Mouse (Mus musculus) midbrain, embryonic 10.5 days (tissue): ENCODE results near the gene Arhgef19. TPM values are rescaled to one million over a fixed set of nuclear protein-coding genes. Genes with fewer than 3 reads are reported as not detected.
A peak's percentile ranks its signal among the peaks of the same experiment; 100 is the strongest.

Experiments
- DNase-seq: peaks from one replicate; pipeline ENCODE4 v3.0.0-alpha.2; 2017; ENCODE audit warnings: low spot score
- H3K27ac ChIP-seq: fragments of 300-500 bp; sonication (generic); replicated peaks from 2 replicates; pipeline ENCODE4 v1.5.1; 2016; ENCODE audit warnings: mild to moderate bottlenecking
- H3K27me3 ChIP-seq: fragments of 300-500 bp; sonication (generic); 2 replicates; pipeline ENCODE4 v1.6.1; 2016; ENCODE audit warnings: low read depth, mild to moderate bottlenecking; ENCODE audit not compliant: poor library complexity, severe bottlenecking
- H3K36me3 ChIP-seq: fragments of 300-500 bp; sonication (generic); 2 replicates; pipeline ENCODE4 v1.6.1; 2016; ENCODE audit warnings: mild to moderate bottlenecking, moderate library complexity
- H3K4me1 ChIP-seq: fragments of 300-500 bp; sonication (generic); 2 replicates; pipeline ENCODE4 v1.6.1; 2016
- H3K4me3 ChIP-seq: fragments of 300-500 bp; sonication (generic); 2 replicates; pipeline ENCODE4 v1.5.1; 2016; ENCODE audit warnings: mild to moderate bottlenecking, moderate library complexity
- H3K9me3 ChIP-seq: fragments of 300-500 bp; sonication (generic); replicated peaks from 2 replicates; pipeline ENCODE4 v1.6.1; 2016; ENCODE audit warnings: mild to moderate bottlenecking
- WGBS: fragments of 180-500 bp; shearing (Covaris S2); methylation state at CpG from one replicate; pipeline ENCODE4 v1.1.7; 2016; 5-methylcytosine and 5-hydroxymethylcytosine counted together
- polyA plus RNA-seq: library from polyadenylated mRNA; unstranded; fragments of >200 nt; fragmentation: Nextera tagmentation; extraction: Ambion mirVana; gene quantifications from 2 replicates; pipeline ENCODE4 v1.2.1, GENCODE M21; 2016

Gene Arhgef19
- polyA plus RNA-seq, 1 experiment from 2014 or later = 0.64 TPM

DNA sequence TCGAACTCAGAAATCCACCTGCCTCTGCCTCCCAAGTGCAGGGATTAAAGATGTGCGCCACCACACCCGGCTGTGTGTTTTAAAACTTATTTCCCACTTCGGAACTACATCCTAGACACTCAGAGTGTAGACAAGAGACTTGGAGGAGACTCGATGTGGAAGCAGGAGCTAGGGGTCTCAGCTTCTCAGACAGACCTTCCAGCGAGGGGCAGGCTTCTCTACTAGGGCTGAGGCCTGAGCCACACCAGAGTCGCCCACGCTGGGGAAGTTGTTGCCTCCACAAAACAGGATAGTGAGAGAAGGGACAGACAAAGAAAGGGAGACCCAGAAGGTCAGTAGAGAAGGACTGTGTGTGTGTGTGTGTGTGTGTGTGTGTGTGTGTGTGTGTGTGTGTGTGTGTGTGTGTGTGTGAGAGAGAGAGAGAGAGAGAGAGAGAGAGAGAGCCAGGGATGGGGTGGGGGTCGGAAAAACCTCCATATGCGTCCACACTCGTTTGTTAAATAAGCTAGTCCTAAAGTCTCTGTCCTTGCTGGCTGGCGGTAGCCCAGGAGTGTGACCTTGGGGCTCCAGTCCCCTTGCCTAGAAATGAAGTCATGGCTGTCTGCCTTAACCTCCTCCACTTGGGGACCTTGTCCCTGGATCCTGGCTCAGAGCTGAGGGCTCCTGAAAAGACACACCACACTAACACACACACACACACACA is 44.0 kb downstream of the Arhgef19 start:
- H3K36me3 ChIP-seq = no peaks in the 10 kb centered on the region
- DNase-seq = no peak
- H3K4me3 ChIP-seq = no peak overlapping the region
- peak overlapping the region; percentile 24; the same call in 1 of the 2 replicates for H3K27ac ChIP-seq
- H3K9me3 ChIP-seq = no peaks in the 10 kb centered on the region
- 62% methylated on average over 12 of the region's 12 CpGs for WGBS
- H3K27me3 ChIP-seq = peaks cover 66% of the 10 kb centered on the region
- peaks cover 77% of the 10 kb centered on the region for H3K4me1 ChIP-seq

DNA sequence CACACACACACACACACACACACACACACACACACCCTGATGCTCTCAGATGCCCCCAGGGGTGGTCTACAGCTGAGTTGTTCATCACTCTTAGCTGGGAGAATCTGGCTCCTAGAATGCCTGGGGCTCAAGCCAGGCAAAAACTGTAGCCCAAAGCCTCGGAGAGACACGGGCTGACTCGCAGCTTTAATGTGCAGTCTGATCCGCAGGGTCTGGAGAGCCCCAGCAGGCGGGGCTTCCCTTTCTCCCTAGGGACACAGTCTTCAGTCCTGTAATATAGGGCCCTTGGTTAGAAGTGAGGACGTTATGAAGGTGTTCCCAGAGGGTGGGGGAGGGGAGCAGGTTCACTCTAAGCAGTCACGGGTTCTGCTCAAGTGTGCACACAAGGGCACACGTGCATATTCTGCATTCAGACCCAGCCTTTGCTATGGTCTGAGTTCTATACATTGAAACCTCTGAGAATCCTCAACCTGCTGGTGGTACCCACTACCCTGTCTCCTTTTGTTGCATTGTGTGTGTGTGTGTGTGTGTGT is 44.6 kb downstream of the Arhgef19 start:
- H3K27ac ChIP-seq = peak overlapping the region; percentile 24; the same call in 1 of the 2 replicates
- 32% methylated on average over 8 of the region's 8 CpGs for whole genome bisulfite sequencing
- DNase-seq = no peak
- H3K4me3 ChIP-seq = no peak overlapping the region
- H3K4me1 ChIP-seq = peaks cover 77% of the 10 kb centered on the region
- H3K27me3 ChIP-seq = peaks cover 73% of the 10 kb centered on the region
- H3K36me3 ChIP-seq = no peaks in the 10 kb centered on the region
- no peaks in the 10 kb centered on the region for H3K9me3 ChIP-seq

DNA sequence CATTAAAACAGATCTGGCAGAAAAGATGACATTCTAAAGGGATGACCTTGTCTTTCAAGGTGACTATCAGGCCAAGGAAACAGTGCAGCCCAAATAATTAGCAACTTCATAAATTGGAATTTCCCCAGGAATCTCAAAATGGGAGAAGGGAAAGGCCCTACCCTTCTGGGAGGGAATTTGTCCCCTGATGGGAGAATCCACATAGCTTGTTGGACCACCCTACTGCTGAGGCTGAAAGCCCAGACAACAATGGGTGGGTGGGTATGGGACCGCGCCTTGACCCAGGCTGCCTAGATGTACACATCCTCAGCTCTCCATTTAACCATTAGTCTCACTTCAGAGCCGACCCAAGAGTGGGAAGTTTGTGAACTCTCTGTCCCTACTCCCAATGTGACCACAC is 45.2 kb downstream of the Arhgef19 start:
- H3K9me3 ChIP-seq = no peaks in the 10 kb centered on the region
- peaks cover 78% of the 10 kb centered on the region for H3K27me3 ChIP-seq
- H3K4me1 ChIP-seq = peaks cover 71% of the 10 kb centered on the region
- H3K27ac ChIP-seq = no peak overlapping the region
- no peak for DNase-seq
- no peaks in the 10 kb centered on the region for H3K36me3 ChIP-seq
- 66% methylated on average over 3 of the region's 3 CpGs for WGBS
- no peak overlapping the region for H3K4me3 ChIP-seq

DNA sequence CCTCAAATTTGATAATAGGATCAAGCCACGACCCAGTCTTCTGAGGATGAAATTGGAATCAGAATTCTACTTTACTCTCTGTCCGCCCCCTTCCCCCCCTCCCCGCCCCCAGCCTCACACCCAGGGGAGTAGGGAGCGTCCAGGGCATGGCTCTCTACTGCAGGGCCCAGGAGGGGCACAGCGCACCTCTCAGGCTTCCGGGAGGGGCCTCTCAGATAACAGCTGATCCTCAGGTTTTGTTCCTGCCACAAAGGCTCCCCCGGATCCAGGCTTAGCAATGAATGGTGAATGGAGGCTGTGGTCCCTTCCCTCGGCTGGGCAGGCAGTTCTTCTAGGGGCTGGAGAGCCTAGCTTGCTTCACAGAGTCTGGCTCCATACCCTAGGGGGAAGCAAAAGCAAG is 45.8 kb downstream of the Arhgef19 start:
- WGBS = 9% methylated on average over 8 of the region's 8 CpGs
- H3K27me3 ChIP-seq = peaks cover 84% of the 10 kb centered on the region
- H3K4me3 ChIP-seq = no peak overlapping the region
- peaks cover 69% of the 10 kb centered on the region for H3K4me1 ChIP-seq
- H3K27ac ChIP-seq = peak overlapping the region; percentile 50
- no peaks in the 10 kb centered on the region for H3K9me3 ChIP-seq
- H3K36me3 ChIP-seq = no peaks in the 10 kb centered on the region
- no peak for DNase-seq

DNA sequence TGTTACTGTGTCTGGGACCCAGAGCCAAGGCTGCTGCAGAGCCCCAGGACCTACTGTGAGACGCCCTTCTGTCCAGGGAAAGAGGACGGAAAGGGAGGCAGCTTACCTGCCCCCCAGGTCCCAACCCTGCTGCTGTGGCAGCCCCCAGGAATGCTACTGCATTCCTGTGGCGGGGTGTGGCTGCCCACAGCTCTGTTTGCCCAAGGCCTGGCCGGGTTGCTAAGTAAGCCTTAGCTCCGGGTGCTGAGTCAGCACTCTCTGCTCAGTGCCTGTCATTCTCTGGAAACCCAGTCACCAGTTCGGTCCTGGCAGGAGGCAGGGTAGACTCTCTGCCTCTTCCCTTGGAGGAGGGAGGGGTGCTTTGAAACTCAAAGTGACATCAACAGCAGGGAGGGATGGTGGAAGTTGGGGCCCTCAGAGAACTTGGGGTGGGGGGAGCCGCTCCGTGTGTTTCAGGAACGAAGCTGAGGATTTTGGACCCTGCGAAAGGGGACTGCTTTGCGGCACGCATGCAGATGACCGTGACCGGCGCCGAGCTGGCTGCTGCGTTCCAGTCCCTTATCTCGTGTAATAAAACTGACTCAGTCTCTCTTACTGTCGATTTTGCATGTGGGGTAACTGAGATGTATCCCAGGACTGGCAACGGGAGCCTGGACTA is 47.7 kb downstream of the Arhgef19 start:
- WGBS = 13% methylated on average over 20 of the region's 20 CpGs
- H3K4me1 ChIP-seq = peaks cover 74% of the 10 kb centered on the region
- no peak for DNase-seq

DNA sequence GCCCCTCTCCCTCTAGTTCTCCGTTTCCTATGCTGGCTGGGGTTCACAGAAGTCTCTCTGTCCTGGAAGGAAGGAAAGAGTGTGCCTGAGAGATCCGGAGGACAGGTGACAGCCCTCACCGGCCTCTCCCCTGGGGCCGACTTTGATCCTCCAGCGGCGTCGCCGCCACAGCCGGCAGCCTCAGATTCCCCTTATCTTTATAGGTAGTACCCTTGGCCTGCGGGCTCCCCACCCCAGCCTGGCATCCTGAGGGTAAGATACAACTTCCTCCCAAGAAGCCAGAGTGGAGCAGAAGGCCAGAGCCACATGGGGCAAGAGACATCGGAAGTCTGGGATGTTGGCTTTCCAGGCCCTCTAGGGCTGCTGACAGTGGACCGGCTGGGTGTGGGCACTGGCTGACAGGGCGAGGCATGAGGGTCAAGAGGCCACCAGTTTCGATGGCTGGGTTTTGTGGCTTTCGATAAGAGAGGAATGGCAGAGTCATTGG is 48.3 kb downstream of the Arhgef19 start:
- 13% methylated on average over 15 of the region's 15 CpGs for WGBS
- Histone ChIP-seq H3K9me3 (no peaks in the 10 kb centered on the region), H3K4me3 (peak overlapping the region; percentile 23), H3K4me1 (peaks cover 77% of the 10 kb centered on the region), H3K27me3 (peaks cover 94% of the 10 kb centered on the region), H3K36me3 (no peaks in the 10 kb centered on the region), H3K27ac (no peak overlapping the region)
- no peak for DNase-seq

More for the DNA sequence above, 47.7 kb downstream of the Arhgef19 start:
- H3K9me3 ChIP-seq = no peaks in the 10 kb centered on the region
- peaks cover 94% of the 10 kb centered on the region for H3K27me3 ChIP-seq
- H3K27ac ChIP-seq = peak overlapping the region; percentile 47
- H3K36me3 ChIP-seq = no peaks in the 10 kb centered on the region
- peak overlapping the region; percentile 23 for H3K4me3 ChIP-seq

DNA sequence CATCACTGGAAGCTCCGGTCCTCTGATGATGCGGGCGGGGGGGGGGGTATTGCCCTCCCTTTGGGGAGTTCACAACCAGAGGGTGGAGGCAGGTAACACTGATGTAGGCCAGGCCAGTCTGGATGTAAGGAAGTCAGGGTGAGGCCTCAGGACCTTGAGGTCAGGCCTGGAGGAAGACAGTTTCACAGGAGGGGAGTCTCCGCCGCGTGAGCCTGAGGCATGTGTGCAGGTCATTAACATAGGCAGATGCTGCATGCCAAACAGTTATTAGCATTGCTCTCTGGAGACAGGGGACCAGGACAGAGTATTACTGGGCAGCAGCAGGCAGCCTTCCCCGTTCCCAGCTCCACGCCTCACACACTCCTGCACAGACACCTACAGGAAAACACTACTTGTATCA is 48.9 kb downstream of the Arhgef19 start:
- DNase-seq = no peak
- Histone ChIP-seq H3K36me3 (no peaks in the 10 kb centered on the region), H3K4me3 (no peak overlapping the region), H3K27ac (no peak overlapping the region), H3K4me1 (peaks cover 78% of the 10 kb centered on the region), H3K9me3 (no peaks in the 10 kb centered on the region), H3K27me3 (peaks cover 96% of the 10 kb centered on the region)
- WGBS = 54% methylated on average over 8 of the region's 8 CpGs

DNA sequence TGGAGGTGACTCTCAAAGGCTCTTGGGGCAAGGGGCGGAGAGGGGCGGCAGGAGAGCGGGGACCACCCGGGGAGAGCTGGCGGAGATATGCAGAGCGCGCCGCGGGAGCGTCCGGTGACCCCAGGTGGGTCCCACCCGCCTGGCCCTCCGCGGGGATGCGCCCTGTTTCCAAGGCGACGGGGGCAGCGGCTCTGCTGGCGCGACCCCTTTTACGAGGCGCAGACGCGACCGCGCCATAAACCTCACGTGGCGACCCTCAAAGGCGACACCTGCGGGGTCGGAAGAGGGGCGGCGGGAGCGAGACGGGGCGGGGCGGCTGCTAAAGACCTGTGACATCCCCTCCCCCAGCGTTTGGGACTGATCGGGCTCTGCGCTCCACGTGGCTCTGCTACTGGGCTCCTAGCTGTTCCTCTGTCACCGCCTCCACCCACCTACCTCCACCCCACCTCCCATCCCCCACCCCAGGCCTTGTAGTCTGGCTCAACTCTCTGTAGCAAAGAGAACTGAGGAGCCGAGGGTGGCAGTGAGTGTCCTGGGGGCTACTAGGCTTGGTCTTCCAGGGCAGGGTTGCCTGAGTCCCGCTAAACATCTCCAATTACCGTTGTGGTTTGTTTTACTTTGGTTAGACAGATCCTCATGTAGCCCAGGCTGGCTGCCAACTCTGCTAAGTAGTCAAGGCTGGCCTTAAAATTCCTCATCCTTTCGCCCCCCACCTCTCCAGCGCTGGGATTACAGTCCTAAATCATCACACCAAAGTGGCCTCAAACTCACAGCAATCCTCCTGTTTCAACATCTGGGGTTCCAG is 52.5 kb downstream of the Arhgef19 start:
- 1% methylated on average over 44 of the region's 47 CpGs for WGBS
- Histone ChIP-seq H3K27ac (peak overlapping the region; percentile 75), H3K4me1 (peaks cover 65% of the 10 kb centered on the region)

DNA sequence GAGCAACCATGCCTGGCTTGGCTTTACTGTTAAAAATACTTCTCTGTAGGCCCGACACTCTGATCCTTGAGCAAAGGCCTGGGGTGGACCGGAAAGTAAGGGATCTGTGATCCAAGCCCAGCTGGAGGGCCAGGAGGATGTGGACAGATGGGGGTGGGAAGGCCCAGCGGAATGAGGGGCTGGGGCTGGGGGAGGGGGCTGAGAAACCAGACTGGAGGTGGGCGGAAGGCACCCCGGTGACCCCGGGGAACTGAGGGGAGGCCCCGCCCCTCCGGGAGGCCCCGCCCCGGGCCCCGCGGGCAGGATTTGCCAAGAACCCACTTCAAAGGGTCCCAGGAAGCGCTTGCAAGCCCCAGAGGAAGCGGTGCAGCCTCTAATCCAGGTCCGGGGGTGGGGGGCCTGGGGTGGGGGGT is 56.5 kb downstream of the Arhgef19 start:
- peaks cover 97% of the 10 kb centered on the region for H3K27me3 ChIP-seq
- 2% methylated on average over 15 of the region's 15 CpGs for WGBS
- H3K9me3 ChIP-seq = no peaks in the 10 kb centered on the region
- peak; percentile 65 for DNase-seq
- H3K27ac ChIP-seq = peak overlapping the region; percentile 74
- H3K36me3 ChIP-seq = no peaks in the 10 kb centered on the region
- peak overlapping the region; percentile 38 for H3K4me3 ChIP-seq
- H3K4me1 ChIP-seq = peaks cover 49% of the 10 kb centered on the region

More for the DNA sequence above, 52.5 kb downstream of the Arhgef19 start:
- Histone ChIP-seq H3K9me3 (no peaks in the 10 kb centered on the region), H3K27me3 (peaks cover 97% of the 10 kb centered on the region), H3K4me3 (peak overlapping the region; percentile 52), H3K36me3 (no peaks in the 10 kb centered on the region)
- peak; percentile 54 for DNase-seq

DNA sequence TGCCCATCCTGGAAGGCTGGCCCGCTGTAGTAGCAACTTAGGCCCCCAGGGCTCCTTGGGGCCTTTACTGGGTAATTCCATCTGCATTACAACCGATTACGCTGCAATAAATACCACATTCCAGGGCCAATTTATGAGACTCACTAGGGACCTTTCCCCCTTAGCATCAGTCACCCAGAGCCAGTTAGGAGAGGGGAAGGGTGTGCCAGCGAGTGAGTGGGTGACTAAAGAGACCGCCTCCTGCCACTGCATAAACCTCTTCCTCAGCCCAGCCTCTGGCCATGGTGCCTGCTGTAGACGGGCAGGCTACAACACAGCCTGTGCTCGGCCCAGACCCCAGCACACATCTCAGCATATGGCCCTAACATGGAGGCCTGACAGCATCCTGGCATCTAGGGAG is 58.6 kb downstream of the Arhgef19 start:
- no peak overlapping the region for H3K4me3 ChIP-seq
- 77% methylated on average over 7 of the region's 7 CpGs for WGBS
- no peak for DNase-seq
- no peaks in the 10 kb centered on the region for H3K9me3 ChIP-seq
- H3K36me3 ChIP-seq = no peaks in the 10 kb centered on the region
- H3K27me3 ChIP-seq = peaks cover 96% of the 10 kb centered on the region
- H3K27ac ChIP-seq = no peak overlapping the region
- H3K4me1 ChIP-seq = peaks cover 50% of the 10 kb centered on the region

DNA sequence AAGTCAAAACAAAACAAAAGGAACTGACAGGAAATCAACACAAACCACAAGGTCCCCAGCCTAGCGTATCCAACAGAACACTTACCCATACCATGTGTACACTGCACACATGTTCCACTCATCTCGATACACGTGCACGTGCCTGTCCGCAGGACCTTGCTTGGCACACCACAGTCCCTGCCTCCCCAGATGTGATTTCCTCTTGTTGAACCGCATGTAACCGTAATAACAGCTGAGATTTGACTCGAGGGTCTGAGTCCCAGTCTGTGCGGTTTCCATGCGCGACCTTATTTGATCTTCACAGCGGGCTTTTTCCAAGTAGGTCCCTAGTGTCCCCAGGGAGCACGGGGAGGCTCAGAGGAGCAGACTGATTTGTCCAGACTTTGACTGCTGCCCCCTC is 60.1 kb downstream of the Arhgef19 start:
- Histone ChIP-seq H3K27ac (no peak overlapping the region), H3K36me3 (no peaks in the 10 kb centered on the region), H3K4me3 (no peak overlapping the region), H3K27me3 (peaks cover 96% of the 10 kb centered on the region), H3K4me1 (peaks cover 60% of the 10 kb centered on the region), H3K9me3 (no peaks in the 10 kb centered on the region)
- WGBS = 74% methylated on average over 13 of the region's 13 CpGs
- no peak for DNase-seq

DNA sequence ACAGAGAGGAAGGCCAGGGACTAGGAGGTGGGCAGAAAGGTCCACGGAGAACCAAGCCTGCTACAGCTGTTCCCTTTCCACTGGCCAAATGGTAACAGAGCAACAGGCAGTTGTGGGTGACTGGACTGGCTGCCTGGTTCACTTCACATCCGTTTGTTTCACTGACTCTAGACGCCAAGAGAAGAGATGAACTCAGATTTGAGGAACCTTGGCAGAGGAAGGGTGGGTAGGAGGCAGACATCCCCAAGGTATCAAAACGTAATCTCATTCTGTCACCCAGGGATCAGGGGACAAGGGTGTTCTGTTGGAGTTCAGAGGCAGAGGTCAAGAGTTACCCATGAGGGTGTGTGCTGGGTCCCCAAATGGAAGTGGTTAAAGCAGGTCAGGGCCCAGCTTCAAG is 60.9 kb downstream of the Arhgef19 start:
- H3K36me3 ChIP-seq = no peaks in the 10 kb centered on the region
- no peaks in the 10 kb centered on the region for H3K9me3 ChIP-seq
- H3K4me1 ChIP-seq = peaks cover 59% of the 10 kb centered on the region
- no peak overlapping the region for H3K27ac ChIP-seq
- H3K27me3 ChIP-seq = peaks cover 94% of the 10 kb centered on the region
- 76% methylated on average over 4 of the region's 4 CpGs for WGBS
- no peak overlapping the region for H3K4me3 ChIP-seq
- no peak for DNase-seq
